Mouse (Mus musculus) lung, adult 18-20 months (tissue): ENCODE results near the gene Nupl2.

ENCODE experiments used
- DNase-seq, 2 experiments: peaks; one replicate each; pipeline ENCODE4 v3.0.0; 2022; ENCODE audit warnings: mixed read lengths in 2 of 2

The Nupl2 gene

GRCm38 (mm10) chr5:24164789-24165445 lies at the start of gene Nupl2:
Gene Nupl2, plus strand, starts transcription at chr5:24164963.
- peak; percentile 92 to 94 for DNase-seq

- DNase-seq = no peak
These were observed 42.5 kb upstream of the Nupl2 start for GRCm38 (mm10) chr5:24122221-24122620.

GRCm38 (mm10) chr5:24124175-24124574 lies 40.6 kb upstream of the Nupl2 start:
- no peak for DNase-seq

- DNase-seq = no peak
These were observed 40.0 kb upstream of the Nupl2 start for GRCm38 (mm10) chr5:24124579-24125276.

GRCm38 (mm10) chr5:24125910-24126636 lies 38.7 kb upstream of the Nupl2 start:
- no peak for DNase-seq

- DNase-seq = no peak
These were observed 37.8 kb upstream of the Nupl2 start for GRCm38 (mm10) chr5:24126967-24127366.

GRCm38 (mm10) chr5:24146964-24147363 lies 17.8 kb upstream of the Nupl2 start:
- no peak for DNase-seq

GRCm38 (mm10) chr5:24152199-24152598 lies 12.6 kb upstream of the Nupl2 start:
- DNase-seq = no peak

GRCm38 (mm10) chr5:24156774-24157173 lies 8.0 kb upstream of the Nupl2 start:
- DNase-seq = no peak

- no peak for DNase-seq
These were observed 2.5 kb downstream of the Nupl2 start for GRCm38 (mm10) chr5:24167263-24167662.

GRCm38 (mm10) chr5:24169881-24170280 lies 5.1 kb downstream of the Nupl2 start:
- DNase-seq = no peak

GRCm38 (mm10) chr5:24172092-24172491 lies 7.3 kb downstream of the Nupl2 start:
- DNase-seq = no peak

GRCm38 (mm10) chr5:24181514-24182295 lies 16.9 kb downstream of the Nupl2 start:
- no peak for DNase-seq

GRCm38 (mm10) chr5:24182296-24182734 lies 17.6 kb downstream of the Nupl2 start:
- DNase-seq = no peak

- no peak for DNase-seq
These were observed 18.3 kb downstream of the Nupl2 start for GRCm38 (mm10) chr5:24183096-24183495.

GRCm38 (mm10) chr5:24184011-24184410 lies 19.2 kb downstream of the Nupl2 start:
- no peak for DNase-seq

- no peak for DNase-seq
These were observed 23.7 kb downstream of the Nupl2 start for GRCm38 (mm10) chr5:24188476-24188875.

- peak in 1 of 2 experiments; percentile 4 for DNase-seq
These were observed 27.1 kb downstream of the Nupl2 start for GRCm38 (mm10) chr5:24191821-24192220.

GRCm38 (mm10) chr5:24201006-24201405 lies 36.2 kb downstream of the Nupl2 start:
- no peak for DNase-seq

GRCm38 (mm10) chr5:24202492-24202891 lies 37.7 kb downstream of the Nupl2 start:
- DNase-seq = no peak

- no peak for DNase-seq
These were observed 38.5 kb downstream of the Nupl2 start for GRCm38 (mm10) chr5:24203266-24203665.

- DNase-seq = no peak
These were observed 43.2 kb downstream of the Nupl2 start for GRCm38 (mm10) chr5:24207965-24208364.

GRCm38 (mm10) chr5:24208505-24208904 lies 43.7 kb downstream of the Nupl2 start:
- DNase-seq = no peak
